Mouse (Mus musculus) brown adipose tissue, adult 24 weeks (tissue): ENCODE measurements around the gene 3110082J24Rik. TPM values are rescaled to one million over a fixed set of nuclear protein-coding genes. Genes with fewer than 3 reads are reported as not detected.

Experiments
- H3K27ac ChIP-seq: fragments of 200-500 bp; replicated peaks from 2 replicates; pipeline ENCODE4 v1.5.1; 2012; ENCODE audit warnings: low read depth, mild to moderate bottlenecking, low read length
- H3K4me1 ChIP-seq: fragments of 200-500 bp; 2 replicates; pipeline ENCODE4 v1.6.1; 2012; ENCODE audit warnings: low read length, mixed read lengths; ENCODE audit not compliant: control insufficient read depth, insufficient read depth, insufficient read length
- H3K4me3 ChIP-seq: fragments of 200-500 bp; 2 replicates; pipeline ENCODE4 v1.5.1; 2012; ENCODE audit warnings: low read depth, mild to moderate bottlenecking, low read length, moderate library complexity; ENCODE audit not compliant: insufficient read depth
- polyA plus RNA-seq: library from polyadenylated mRNA; stranded (reverse); fragments of >200 nt; gene quantifications from 2 replicates; pipeline ENCODE4 v1.2.4, GENCODE M21; 2012; ENCODE audit not compliant: missing spikeins, insufficient read depth, insufficient read length

Gene 3110082J24Rik
- polyA plus RNA-seq, 1 experiment: not detected

DNA sequence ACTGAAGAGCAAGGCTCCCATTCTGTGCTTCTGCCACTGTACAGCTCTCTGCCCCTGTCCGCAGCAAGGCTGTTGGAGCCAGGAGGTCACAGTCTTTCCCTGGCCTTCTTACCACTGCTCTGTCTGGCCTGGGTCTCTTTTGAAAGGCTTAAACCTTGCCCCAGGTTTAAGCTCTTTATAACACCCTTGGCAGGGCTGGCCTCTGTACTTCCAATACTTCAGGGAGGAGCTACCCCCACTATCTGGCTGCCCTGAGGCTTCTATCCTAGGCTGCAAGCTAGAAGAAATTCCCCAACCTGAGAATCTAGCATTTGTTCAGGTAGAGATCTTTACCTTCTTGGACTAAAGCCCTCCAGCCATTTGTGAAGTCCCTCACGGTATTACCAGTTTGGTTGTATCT is 4.0 kb upstream of the 3110082J24Rik start:
- no peaks in the 10 kb centered on the region for H3K4me1 ChIP-seq
- H3K4me3 ChIP-seq: no peak overlapping the region
- H3K27ac ChIP-seq: no peak overlapping the region

DNA sequence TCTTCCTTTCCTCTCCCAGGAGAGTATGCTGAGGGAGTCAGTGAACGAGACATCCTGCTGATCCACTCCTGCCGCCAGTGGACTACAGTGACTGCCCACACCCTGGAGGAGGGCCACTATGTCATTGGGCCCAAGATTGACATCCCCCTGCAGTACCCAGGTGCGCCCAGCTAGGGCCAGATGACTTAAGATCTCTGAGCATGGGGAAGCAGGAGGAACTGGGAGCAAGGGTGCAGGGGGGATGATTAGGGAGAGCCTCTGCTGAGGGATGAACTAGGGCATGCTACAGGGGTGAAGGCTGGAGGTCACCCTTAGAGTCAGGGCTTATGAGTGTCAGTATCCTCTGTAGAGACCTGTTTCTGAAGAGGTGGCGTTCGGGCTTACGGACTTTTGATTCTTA is 2.3 kb upstream of the 3110082J24Rik start:
- Histone ChIP-seq H3K4me1 (no peaks in the 10 kb centered on the region), H3K4me3 (no peak overlapping the region), H3K27ac (no peak overlapping the region)

DNA sequence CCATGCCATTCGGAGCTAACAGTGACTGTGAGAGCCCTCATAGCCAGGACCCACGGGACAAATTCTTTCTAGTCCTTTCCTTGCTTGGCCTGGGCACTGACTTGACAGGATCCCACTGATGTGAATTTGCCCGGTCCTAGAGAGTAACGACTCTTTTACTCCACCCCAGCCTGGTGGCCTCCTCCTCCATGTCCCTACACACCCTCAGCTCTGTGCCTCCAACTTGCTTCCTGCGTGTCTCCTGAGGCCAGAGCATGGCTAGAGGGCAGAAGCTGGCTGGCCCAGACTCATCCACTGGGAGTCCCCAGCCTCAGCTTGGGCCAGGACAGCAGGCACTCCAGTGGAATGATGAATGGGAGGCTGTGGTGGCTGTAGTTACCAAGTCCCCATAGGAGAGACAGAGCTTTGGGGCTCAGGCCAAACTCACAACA is 1.7 kb upstream of the 3110082J24Rik start:
- no peak overlapping the region for H3K27ac ChIP-seq
- no peaks in the 10 kb centered on the region for H3K4me1 ChIP-seq
- H3K4me3 ChIP-seq: no peak overlapping the region

DNA sequence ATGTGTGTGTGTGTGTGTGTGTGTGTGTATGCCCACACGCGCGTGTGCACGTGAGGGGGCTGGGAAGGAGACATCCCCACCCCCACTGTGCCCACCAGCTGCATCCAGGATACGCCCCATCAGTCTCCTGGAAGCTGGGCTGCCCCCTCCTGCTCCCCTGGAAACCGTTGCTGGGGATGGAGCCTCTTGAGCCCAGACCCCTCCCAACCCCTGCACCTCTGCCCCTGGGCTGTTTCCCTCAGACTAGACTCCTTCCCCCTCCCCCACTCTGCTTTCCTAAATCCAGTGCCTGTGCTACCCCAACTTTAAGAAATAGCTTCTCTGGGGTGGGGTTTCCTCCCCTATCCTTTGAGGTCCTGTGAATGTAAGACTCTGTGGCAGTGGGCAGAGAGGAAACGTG is 1.3 kb upstream of the 3110082J24Rik start:
- Histone ChIP-seq H3K27ac (no peak overlapping the region), H3K4me1 (no peaks in the 10 kb centered on the region), H3K4me3 (no peak overlapping the region)

DNA sequence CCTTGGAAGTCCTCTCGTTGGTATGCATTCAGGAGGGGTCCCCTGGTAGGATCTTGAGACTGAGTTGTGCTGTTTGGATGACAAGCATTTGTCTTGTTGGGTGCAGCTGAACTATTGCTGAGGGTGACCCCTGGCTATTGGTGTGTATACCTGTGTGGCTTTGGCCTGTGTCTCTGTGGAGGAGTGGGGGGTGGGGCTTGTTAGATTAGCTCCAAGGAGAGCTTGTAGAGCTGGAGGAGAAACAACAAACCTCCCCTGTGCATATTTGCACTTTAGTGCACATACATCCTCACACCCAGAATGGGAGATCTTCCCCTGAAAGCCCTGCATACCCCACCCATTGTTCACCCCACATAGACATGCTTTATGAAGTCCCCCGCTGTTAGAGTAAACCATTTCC is 870 bp upstream of the 3110082J24Rik start:
- Histone ChIP-seq H3K4me3 (no peak overlapping the region), H3K27ac (no peak overlapping the region), H3K4me1 (no peaks in the 10 kb centered on the region)

DNA sequence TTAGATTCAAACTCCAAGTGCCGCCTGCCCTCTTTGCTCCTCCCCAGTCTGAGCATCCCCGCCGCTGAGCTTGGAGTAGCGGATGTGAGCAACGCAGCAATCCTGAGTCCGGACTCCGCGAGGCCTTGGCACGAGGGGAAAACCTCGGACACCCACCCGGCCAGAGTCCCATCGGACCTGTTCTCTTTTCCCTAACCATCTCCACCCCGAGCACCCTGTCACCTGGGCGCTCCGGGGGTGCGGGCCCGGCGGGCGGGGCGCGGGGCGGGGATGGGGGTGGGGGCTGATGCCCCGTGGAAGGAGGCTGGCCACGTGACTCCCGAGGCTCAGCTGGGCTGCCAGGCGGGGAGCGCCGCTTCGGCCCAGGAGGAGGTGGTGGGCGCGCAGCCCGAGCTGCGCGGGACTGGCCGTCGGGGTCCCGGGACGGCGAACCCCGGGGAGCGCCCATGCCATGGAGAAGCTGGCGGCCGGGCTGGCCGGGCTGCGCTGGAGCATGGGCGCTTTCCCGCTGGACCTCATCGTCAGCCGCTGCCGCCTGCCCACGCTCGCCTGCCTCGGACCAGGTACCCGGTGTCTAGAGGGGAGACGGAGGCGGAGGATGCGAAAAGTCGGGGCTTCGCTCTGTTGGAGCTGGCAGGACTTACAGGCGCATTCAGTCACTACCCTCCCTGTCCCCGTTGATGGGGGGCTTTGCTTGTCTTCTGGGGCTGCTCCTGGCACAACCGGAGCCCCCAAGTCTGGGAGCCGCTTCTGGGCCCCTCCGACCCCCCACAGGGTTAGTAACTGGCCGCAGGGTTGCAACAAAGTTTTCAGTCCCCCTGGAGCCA is 832 bp downstream of the 3110082J24Rik start, which contains the start of gene Garem2:
Gene Garem2 (plus strand): TSS at position 321 of the 827 bp plus-strand sequence.
- Histone ChIP-seq H3K4me3 (peak within 1 kb of the TSS; percentile 39), H3K4me1 (no peaks in the 10 kb centered on the region), H3K27ac (no peak within 1 kb of the TSS)

DNA sequence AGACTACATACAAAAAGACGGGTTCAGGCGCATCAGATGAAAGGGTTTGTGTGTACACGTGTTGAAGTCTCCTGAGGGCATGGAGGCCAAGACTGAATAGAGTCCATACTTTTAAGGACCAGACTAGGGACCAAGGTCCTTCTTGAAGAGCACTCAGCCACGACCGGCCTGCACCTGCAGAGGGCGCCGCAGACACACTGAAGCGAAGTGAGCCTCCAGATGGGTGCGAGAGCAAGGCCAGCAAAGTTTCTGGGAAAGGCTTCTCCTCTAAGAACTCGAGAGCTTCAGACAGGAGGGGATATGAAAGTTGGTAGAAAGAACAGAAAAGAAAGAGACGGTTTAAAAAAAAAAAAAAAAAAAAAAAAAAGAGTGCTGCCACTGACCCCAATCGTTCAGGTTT is 1.5 kb downstream of the 3110082J24Rik start:
- Histone ChIP-seq H3K4me1 (no peaks in the 10 kb centered on the region), H3K4me3 (no peak overlapping the region), H3K27ac (no peak overlapping the region)

DNA sequence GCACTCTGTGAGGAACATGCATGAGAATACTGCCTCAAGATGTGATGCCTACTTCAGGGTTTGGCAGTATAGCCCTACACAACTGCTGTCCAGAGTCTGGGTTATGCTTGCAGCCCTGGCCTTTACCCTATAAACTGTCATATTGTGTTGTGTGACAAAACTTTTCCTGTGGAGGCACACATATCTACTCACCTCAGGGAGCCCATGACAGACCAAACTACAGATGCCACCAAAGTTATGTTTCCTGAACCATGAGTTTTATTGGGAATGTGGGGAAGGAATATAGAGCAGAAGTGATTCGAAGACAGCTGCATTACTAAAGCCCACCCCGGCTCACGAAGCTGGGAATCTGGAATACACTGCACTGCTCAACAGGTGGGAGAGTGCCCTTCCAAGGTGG is 2.5 kb downstream of the 3110082J24Rik start:
- H3K4me3 ChIP-seq: no peak overlapping the region
- H3K4me1 ChIP-seq: no peaks in the 10 kb centered on the region
- no peak overlapping the region for H3K27ac ChIP-seq

DNA sequence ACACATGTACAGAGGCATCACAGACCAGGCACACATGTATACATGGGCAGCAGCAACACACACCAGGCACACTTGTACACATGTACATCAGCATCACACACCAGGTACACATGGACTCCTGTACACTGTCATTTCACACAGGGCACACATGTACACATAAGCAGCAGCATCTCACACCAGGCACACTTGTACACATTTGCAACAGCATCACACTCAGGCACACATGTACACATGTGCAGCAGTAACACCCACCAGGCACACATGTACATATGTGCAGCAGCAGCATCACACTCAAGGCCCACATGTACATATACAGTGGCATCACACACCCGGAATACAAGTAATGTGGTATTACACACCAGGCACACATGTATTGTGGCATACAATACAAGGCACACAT is 7.6 kb downstream of the 3110082J24Rik start:
- Histone ChIP-seq H3K4me3 (no peak overlapping the region), H3K4me1 (0 out of 2 replicates have a peak, but pooled peaks cover 2% of the 10 kb centered on the region), H3K27ac (no peak overlapping the region)

DNA sequence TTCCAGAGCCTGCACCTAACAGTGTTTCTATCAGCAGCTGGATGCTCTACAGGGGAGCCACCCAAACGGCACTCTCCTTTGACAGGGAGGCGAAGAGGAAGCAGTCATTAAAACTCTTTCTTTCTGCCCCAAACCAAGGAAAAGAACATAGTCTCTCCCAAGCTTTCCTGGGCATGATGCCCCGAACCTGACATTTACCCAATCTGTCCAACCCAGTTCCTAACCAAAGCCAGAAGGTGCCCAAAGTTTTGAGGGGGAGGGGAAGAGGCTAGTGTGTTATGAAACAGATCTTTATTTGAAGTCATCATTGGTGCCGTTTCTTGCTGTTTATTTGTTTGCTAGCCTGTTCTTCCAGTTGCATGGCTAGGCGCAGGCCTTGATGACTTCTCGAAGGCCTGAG is 10.2 kb downstream of the 3110082J24Rik start:
- H3K4me3 ChIP-seq: no peak overlapping the region
- H3K4me1 ChIP-seq: 0 out of 2 replicates have a peak, but pooled peaks cover 2% of the 10 kb centered on the region
- H3K27ac ChIP-seq: no peak overlapping the region

DNA sequence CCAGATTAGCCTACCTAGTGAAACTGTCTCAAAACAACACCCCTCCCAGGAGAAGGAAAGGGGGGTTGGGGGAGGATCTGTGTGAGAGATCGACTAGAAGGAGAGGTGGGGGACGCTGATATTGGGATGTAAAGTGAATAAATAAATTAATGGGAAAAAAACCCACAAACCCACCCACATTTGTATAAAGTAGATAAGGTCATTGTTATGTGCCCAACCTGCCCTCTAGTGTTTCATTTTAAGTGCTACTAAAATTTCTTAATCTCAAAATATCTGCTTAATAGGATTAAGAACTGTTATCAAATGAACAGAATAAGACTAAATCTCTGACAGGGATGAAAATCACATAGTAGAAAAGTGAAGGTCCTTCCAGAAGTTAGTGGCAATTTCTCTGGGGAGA is 11.5 kb downstream of the 3110082J24Rik start:
- Histone ChIP-seq H3K4me1 (0 out of 2 replicates have a peak, but pooled peaks cover 2% of the 10 kb centered on the region), H3K4me3 (no peak overlapping the region), H3K27ac (no peak overlapping the region)

DNA sequence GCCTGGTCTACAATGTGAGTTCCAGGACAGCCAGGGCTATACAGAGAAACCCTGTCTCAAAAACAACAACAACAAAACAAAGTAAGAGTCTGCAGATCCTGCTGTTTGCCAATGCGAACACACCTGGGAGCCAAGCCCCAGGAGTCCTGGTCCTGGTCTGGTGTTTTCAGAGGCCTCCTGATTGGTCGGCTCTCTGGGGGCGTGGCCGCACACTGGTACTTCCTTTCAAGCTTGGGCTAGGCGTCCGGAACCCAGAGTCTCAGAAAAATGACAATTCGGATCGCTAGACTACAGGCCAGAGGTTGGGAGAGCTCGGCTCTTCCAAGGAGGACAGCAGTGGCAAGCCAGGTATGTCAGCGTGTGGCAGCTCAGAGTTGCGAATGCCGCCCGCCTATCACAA is 13.2 kb downstream of the 3110082J24Rik start:
- H3K4me3 ChIP-seq: no peak overlapping the region
- H3K27ac ChIP-seq: no peak overlapping the region
- 0 out of 2 replicates have a peak, but pooled peaks cover 2% of the 10 kb centered on the region for H3K4me1 ChIP-seq

DNA sequence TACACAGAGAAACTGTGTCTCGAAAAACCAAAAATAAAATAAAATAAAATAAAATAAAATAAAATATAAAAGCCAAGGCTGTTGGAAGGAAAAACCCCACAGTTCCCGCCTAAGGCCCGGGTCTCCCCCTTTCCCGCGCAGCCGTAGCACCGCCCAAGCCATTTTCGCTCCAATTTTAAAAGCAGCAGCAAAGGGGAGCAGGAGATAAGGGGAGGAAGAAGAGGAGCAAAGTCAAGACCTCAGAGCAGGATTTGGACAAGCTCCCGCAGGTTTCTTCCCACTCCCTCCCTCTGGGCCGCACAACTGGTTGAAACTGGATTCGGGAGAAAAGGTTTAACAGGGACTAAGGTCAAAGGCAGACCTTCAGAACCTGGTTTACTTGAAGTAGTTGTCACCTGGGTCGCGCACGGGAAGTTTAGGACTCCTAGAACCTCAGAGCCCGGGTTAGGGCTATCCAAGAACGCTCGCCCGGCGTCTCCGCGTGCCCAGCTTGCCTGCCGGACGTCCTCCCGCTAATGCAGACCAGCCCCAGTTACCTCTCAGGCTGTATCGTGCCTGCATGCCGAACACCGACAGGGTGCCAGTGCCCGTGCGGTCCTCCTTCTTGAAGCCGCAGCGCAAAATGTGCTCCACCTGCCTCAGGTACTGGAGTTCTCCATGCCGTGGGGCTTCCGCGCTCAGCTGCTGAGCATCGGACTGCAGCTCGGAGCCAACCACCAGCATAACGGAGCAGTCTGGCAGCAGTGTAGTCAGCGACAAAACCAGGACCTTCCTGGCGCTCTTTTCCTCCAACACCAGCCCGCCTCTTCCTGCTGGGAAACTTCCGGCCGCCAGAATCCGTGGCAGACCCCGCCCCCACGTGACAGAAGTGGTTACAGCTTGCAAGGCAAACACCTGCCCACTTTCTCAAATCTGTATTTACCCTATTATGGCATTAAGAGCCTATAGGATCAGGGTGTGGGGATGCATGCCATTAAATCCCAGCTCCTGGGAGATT is 32.8 kb downstream of the 3110082J24Rik start, which contains the start of gene Tyms:
Gene Tyms (minus strand): TSS at position 793 of the 997 bp plus-strand sequence.
- H3K4me3 ChIP-seq: peak within 1 kb of the TSS; percentile 79

DNA sequence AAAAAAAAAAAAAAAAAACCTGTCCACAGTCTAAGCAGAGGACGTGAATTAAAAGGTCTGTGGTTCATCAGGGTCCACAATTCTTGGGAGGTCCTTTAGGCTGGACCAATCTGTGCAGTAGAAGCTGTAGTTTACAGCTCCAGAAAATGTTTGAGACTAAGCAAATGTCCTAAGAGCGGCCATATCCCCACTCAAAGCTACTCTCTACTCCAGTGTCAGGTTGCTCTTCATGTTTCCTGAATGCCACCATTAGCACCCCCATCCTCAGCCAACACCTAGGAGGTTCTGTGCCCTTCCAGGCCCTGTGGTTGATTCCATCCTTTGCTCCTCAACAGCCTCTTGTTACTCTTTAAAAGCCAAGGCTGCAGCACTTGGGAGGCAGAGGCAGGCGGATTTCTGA is 33.5 kb downstream of the 3110082J24Rik start:
- no peak overlapping the region for H3K27ac ChIP-seq
- peak overlapping the region; percentile 23; the same call in 1 of the 2 replicates for H3K4me3 ChIP-seq
- H3K4me1 ChIP-seq: peaks cover 2% of the 10 kb centered on the region; the same call in 1 of the 2 replicates

More for the DNA sequence above, 32.8 kb downstream of the 3110082J24Rik start, which contains the start of gene Tyms:
- Histone ChIP-seq H3K4me1 (peaks cover 2% of the 10 kb centered on the region; the same call in 1 of the 2 replicates), H3K27ac (0 out of 2 replicates have a peak within 1 kb of the TSS, but pooled peaks have one; percentile 19)

DNA sequence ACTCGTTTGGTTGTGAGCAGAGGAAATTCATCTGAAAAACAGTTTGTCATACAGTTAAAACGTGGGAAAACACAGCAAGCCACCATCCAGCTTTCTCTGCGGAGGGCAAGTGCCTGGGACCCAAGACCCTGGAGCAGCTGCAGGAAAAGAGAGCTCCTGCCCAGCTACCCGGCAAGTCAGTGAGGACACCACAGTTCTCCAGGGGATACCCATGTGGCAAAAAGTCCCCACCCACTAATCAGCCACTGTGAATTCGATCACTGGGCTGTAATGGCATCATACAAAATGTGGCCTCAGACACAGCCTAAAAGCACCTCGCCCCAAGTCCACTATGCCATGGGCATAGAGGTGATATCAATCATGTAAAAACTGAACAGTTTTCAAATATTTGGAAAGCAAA is 34.2 kb downstream of the 3110082J24Rik start:
- peaks cover 2% of the 10 kb centered on the region; the same call in 1 of the 2 replicates for H3K4me1 ChIP-seq
- H3K27ac ChIP-seq: no peak overlapping the region
- no peak overlapping the region for H3K4me3 ChIP-seq
